Mouse (Mus musculus): Measurements from ENCODE around the gene Nat9.

DNA sequence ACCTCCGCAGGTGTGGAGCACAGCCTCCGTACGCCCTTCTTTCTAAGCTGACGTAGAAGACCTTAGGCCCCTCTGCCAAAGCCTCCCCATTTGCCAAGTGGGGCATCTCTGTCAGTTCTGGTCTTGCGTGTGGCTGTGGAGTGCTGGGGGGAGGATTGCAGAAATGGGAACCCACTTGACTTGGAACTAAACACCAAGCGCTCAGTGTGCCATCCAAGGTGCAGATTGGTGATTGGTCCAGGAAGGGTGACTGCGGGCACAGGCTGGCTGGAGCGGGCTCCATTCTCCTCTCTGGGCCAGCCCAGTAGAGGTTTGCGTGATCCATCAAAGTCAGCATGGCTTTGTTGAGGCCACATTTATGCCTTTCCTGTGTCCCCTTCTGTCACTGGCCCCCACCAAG lies 15.1 kb upstream of the Nat9 start:
- TF ChIP-seq CTCF (IDR thresholded peaks at IDR 0.05; ENCODE audit: low read depth): no peak
- no peak for TF ChIP-seq EP300 (IDR thresholded peaks at IDR 0.05; ENCODE audit: low read depth)

Measured in liver, embryonic 14.5 days (tissue).